1 mouse cellular context compared by ENCODE assay signal in the genomic region with DNA sequence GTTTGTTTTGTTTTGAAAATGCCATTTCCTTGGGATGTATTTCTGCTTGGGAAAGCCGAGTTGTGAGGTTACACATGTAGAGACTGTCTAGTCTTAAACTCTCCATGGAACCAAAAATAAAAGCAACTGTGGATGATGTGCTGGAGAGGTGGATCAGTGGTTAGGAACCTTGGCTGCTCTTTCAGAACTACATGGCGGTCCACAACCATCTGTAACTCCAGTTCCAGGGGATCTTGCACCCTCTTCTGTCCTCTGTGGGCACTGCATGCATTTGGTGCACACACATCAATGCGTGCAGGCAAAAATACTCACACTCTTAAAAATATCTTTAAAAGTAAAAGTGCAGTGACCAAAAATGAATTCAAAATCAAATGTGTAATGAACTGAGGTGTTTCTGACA.
TF ChIP-seq lines count a peak whose summit lies in the region.

No protein-coding gene starts in this region.

TF ChIP-seq in CH12.LX, 34 proteins besides CTCF, POLR2A, EP300 and RAD21 (continued from another document):
- TF ChIP-seq E2F4 (IDR thresholded peaks at IDR 0.05; ENCODE audit: insufficient replicate concordance, low read depth, low read length), result no peak
